Mouse (Mus musculus) E14TG2a.4 (cell line): ENCODE data around the gene Ppif.

Experiments used
- CTCF ChIP-seq: conservative IDR thresholded peaks from 2 replicates; pipeline ENCODE4 v1.5.1; 2014; ENCODE audit warnings: low read length
- NANOG ChIP-seq: IDR thresholded peaks from 2 replicates; pipeline ENCODE4 v1.6.1; 2014; ENCODE audit warnings: borderline replicate concordance, low read length, mixed read lengths

GRCm38 (mm10) chr14:25711177-25711576, 17.2 kb downstream of the Ppif start:
- no peak for TF ChIP-seq CTCF
- no peak for TF ChIP-seq NANOG
